Mouse (Mus musculus): ENCODE data around the gene Thbs4. TPM values are rescaled to one million over a fixed set of nuclear protein-coding genes. Genes with fewer than 3 reads are reported as not detected.

Thbs4 gene
- polyA plus RNA-seq, 1 experiment, result 0.26 TPM

GRCm38 (mm10) chr13:92742886-92743285 lies 51.7 kb downstream of the Thbs4 start:
- WGBS, result 92% methylated on average over 4 of the region's 4 CpGs
- DNase-seq, result no peak
- no peaks in the 10 kb centered on the region for H3K4me1 ChIP-seq (ENCODE audit: control insufficient read depth, insufficient read depth, low read length)
- no peak overlapping the region for H3K27ac ChIP-seq (ENCODE audit: insufficient read depth, low read length)
- no peaks in the 10 kb centered on the region for H3K27me3 ChIP-seq (ENCODE audit: control insufficient read depth, insufficient read depth, low read length)
- TF ChIP-seq CTCF (IDR thresholded peaks at IDR 0.05; ENCODE audit: borderline replicate concordance, insufficient read depth, low read depth, low read length) (no peak), POLR2A (IDR thresholded peaks at IDR 0.05; ENCODE audit: borderline replicate concordance, insufficient read depth, low read length) (no peak)
- H3K4me3 ChIP-seq (replicated peaks; ENCODE audit: insufficient read depth, low read depth, low read length), result no peak overlapping the region

- WGBS, result 11% methylated on average over 2 of the region's 2 CpGs
Measured at GRCm38 (mm10) chr13:92740671-92741270, 53.8 kb downstream of the Thbs4 start.

GRCm38 (mm10) chr13:92739858-92740257 lies 54.8 kb downstream of the Thbs4 start:
- no peaks in the 10 kb centered on the region for H3K27me3 ChIP-seq (ENCODE audit: control insufficient read depth, insufficient read depth, low read length)
- no peak overlapping the region for H3K27ac ChIP-seq (ENCODE audit: insufficient read depth, low read length)
- H3K4me3 ChIP-seq (replicated peaks; ENCODE audit: insufficient read depth, low read depth, low read length), result no peak overlapping the region
- TF ChIP-seq POLR2A (IDR thresholded peaks at IDR 0.05; ENCODE audit: borderline replicate concordance, insufficient read depth, low read length) (no peak), CTCF (IDR thresholded peaks at IDR 0.05; ENCODE audit: borderline replicate concordance, insufficient read depth, low read depth, low read length) (no peak)
- 0 out of 2 replicates have a peak, but pooled peaks cover 5% of the 10 kb centered on the region for H3K4me1 ChIP-seq (ENCODE audit: control insufficient read depth, insufficient read depth, low read length)
- 86% methylated on average over 3 of the region's 3 CpGs for whole genome bisulfite sequencing
- DNase-seq, result no peak

More at GRCm38 (mm10) chr13:92740671-92741270, 53.8 kb downstream of the Thbs4 start:
- TF ChIP-seq POLR2A (IDR thresholded peaks at IDR 0.05; ENCODE audit: borderline replicate concordance, insufficient read depth, low read length) (no peak), CTCF (IDR thresholded peaks at IDR 0.05; ENCODE audit: borderline replicate concordance, insufficient read depth, low read depth, low read length) (peak; percentile 69)
- H3K4me1 ChIP-seq (ENCODE audit: control insufficient read depth, insufficient read depth, low read length), result 0 out of 2 replicates have a peak, but pooled peaks cover 5% of the 10 kb centered on the region
- peak; percentile 44 to 52 for DNase-seq
- H3K27ac ChIP-seq (ENCODE audit: insufficient read depth, low read length), result no peak overlapping the region
- no peak overlapping the region for H3K4me3 ChIP-seq (replicated peaks; ENCODE audit: insufficient read depth, low read depth, low read length)
- H3K27me3 ChIP-seq (ENCODE audit: control insufficient read depth, insufficient read depth, low read length), result no peaks in the 10 kb centered on the region

- Histone ChIP-seq H3K4me1 (ENCODE audit: control insufficient read depth, insufficient read depth, low read length) (0 out of 2 replicates have a peak, but pooled peaks cover 5% of the 10 kb centered on the region), H3K27ac (ENCODE audit: insufficient read depth, low read length) (no peak overlapping the region), H3K4me3 (replicated peaks; ENCODE audit: insufficient read depth, low read depth, low read length) (no peak overlapping the region), H3K27me3 (ENCODE audit: control insufficient read depth, insufficient read depth, low read length) (no peaks in the 10 kb centered on the region)
- TF ChIP-seq CTCF (IDR thresholded peaks at IDR 0.05; ENCODE audit: borderline replicate concordance, insufficient read depth, low read depth, low read length) (no peak), POLR2A (IDR thresholded peaks at IDR 0.05; ENCODE audit: borderline replicate concordance, insufficient read depth, low read length) (no peak)
- no peak for DNase-seq
- 81% methylated on average over 3 of the region's 3 CpGs for WGBS
Measured at GRCm38 (mm10) chr13:92738821-92739220, 55.8 kb downstream of the Thbs4 start.

GRCm38 (mm10) chr13:92736516-92737300 lies 57.9 kb downstream of the Thbs4 start:
- DNase-seq, result peak; percentile 31 to 45
- Histone ChIP-seq H3K27me3 (ENCODE audit: control insufficient read depth, insufficient read depth, low read length) (no peaks in the 10 kb centered on the region), H3K27ac (ENCODE audit: insufficient read depth, low read length) (no peak overlapping the region), H3K4me3 (replicated peaks; ENCODE audit: insufficient read depth, low read depth, low read length) (no peak overlapping the region), H3K4me1 (ENCODE audit: control insufficient read depth, insufficient read depth, low read length) (peaks cover 19% of the 10 kb centered on the region)
- 30% methylated on average over 11 of the region's 11 CpGs for WGBS
- TF ChIP-seq POLR2A (IDR thresholded peaks at IDR 0.05; ENCODE audit: borderline replicate concordance, insufficient read depth, low read length) (no peak), CTCF (IDR thresholded peaks at IDR 0.05; ENCODE audit: borderline replicate concordance, insufficient read depth, low read depth, low read length) (no peak)

GRCm38 (mm10) chr13:92735693-92736092 lies 58.9 kb downstream of the Thbs4 start:
- Histone ChIP-seq H3K27me3 (ENCODE audit: control insufficient read depth, insufficient read depth, low read length) (no peaks in the 10 kb centered on the region), H3K4me3 (replicated peaks; ENCODE audit: insufficient read depth, low read depth, low read length) (no peak overlapping the region), H3K27ac (ENCODE audit: insufficient read depth, low read length) (no peak overlapping the region), H3K4me1 (ENCODE audit: control insufficient read depth, insufficient read depth, low read length) (peaks cover 19% of the 10 kb centered on the region)
- 94% methylated on average over 1 of the region's 1 CpGs for WGBS
- no peak for DNase-seq
- no peak for TF ChIP-seq CTCF (IDR thresholded peaks at IDR 0.05; ENCODE audit: borderline replicate concordance, insufficient read depth, low read depth, low read length)
- no peak for TF ChIP-seq POLR2A (IDR thresholded peaks at IDR 0.05; ENCODE audit: borderline replicate concordance, insufficient read depth, low read length)

- H3K27ac ChIP-seq (ENCODE audit: insufficient read depth, low read length), result no peak overlapping the region
- no peaks in the 10 kb centered on the region for H3K27me3 ChIP-seq (ENCODE audit: control insufficient read depth, insufficient read depth, low read length)
- TF ChIP-seq CTCF (IDR thresholded peaks at IDR 0.05; ENCODE audit: borderline replicate concordance, insufficient read depth, low read depth, low read length), result no peak
- TF ChIP-seq POLR2A (IDR thresholded peaks at IDR 0.05; ENCODE audit: borderline replicate concordance, insufficient read depth, low read length), result no peak
- peaks cover 19% of the 10 kb centered on the region for H3K4me1 ChIP-seq (ENCODE audit: control insufficient read depth, insufficient read depth, low read length)
- peak; percentile 55 to 58 for DNase-seq
- 6% methylated on average over 11 of the region's 11 CpGs for WGBS
- H3K4me3 ChIP-seq (replicated peaks; ENCODE audit: insufficient read depth, low read depth, low read length), result peak overlapping the region; percentile 34
Measured at GRCm38 (mm10) chr13:92733741-92734140, 60.9 kb downstream of the Thbs4 start.
